Mouse (Mus musculus): ENCODE data around the gene Pelp1. TPM values are rescaled to one million over a fixed set of nuclear protein-coding genes. Genes with fewer than 3 reads are reported as not detected.
"Not testable (repeated sequence)": the region's sequence is repeated elsewhere in the genome, so short reads cannot be mapped to it uniquely, and the experiment has no call there.

The Pelp1 gene
- polyA plus RNA-seq, 1 experiment from 2014 or later = 33.8 TPM

DNA sequence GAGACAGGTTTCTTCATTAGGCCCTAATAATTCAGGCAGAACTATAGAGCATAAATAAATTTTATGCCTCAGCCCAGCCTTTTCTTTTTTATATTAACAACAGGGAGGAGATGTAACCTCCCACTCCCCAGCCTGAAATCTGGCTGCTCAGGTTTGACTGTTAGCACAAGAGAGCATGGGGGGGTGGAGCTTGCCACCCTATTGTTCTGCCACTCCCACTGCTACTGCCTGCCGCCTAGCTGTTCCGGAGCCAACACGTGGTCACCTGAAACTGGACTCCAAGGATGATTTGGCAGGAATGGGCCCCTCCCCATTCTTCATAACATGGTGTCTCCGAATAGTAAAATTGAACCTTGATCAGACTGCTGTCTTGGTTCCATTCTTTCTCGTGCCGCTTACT, 42.1 kb downstream of the Pelp1 start:
- not testable (repeated sequence) for H3K9me3 ChIP-seq; H3K4me1 ChIP-seq; H3K9ac ChIP-seq; H3K27me3 ChIP-seq (replicated peaks); H3K36me3 ChIP-seq (replicated peaks); ATAC-seq (replicated peaks); H3K27ac ChIP-seq; H3K4me2 ChIP-seq; H3K4me3 ChIP-seq
- 84% methylated on average over 6 of the region's 6 CpGs for WGBS

DNA sequence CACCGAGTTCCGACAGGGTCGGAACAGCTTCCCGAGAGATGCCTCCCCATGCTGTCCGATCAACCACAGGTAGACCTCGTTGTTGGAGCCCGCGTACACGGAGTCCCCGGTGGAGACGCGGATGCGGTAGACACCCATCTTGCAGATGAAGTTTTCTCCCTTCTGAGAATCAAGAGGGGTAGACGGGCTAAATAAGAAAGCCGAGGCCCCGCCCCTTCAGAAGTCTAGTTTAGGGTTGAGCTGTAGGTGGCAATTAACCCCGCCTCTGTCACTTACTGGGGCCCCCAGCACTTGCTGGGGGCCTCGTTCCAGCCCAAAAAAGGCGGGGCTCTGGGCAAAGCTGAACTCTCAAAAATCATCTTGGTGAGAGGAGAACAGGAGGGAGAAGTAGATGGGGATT, 58.0 kb downstream of the Pelp1 start, which contains the start of gene Alox15:
Gene Alox15 (minus strand): TSS at position 164 of the 400 bp plus-strand sequence.
- H3K36me3 ChIP-seq (replicated peaks) = no peaks in the 10 kb centered on the region
- H3K9me3 ChIP-seq = no peaks in the 10 kb centered on the region
- no peak within 1 kb of the TSS for H3K9ac ChIP-seq
- under 1% methylated on average over 19 of the region's 19 CpGs for WGBS
- no peak within 1 kb of the TSS for H3K27ac ChIP-seq
- no peak for ATAC-seq (replicated peaks)
- H3K4me2 ChIP-seq = peak within 1 kb of the TSS; percentile 52
- H3K4me1 ChIP-seq = peaks cover 10% of the 10 kb centered on the region
- peaks cover 35% of the 10 kb centered on the region for H3K27me3 ChIP-seq (replicated peaks)
- peak within 1 kb of the TSS; percentile 24 for H3K4me3 ChIP-seq

DNA sequence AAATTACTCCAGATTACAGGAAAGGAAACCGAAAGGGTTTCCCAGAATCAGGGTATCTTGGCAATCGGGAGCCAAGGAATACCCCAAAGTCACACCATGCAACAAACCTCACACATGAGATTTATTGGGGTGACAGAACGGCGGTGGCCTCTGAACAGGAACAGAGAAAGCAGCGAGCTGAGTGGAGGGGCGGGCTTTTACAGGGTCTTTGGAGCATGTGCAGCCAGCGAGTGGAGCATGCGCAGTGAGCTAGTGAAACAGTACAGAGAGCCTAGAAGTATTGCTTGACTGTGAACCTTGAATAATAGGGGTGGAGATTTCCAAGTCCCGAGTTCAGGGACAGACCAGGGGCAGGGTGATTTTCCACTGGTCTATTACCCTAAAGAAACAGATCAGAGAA, 61.2 kb downstream of the Pelp1 start:
- H3K9ac ChIP-seq = no peak overlapping the region
- H3K27me3 ChIP-seq (replicated peaks) = peaks cover 35% of the 10 kb centered on the region
- 86% methylated on average over 9 of the region's 9 CpGs for WGBS
- peaks cover 10% of the 10 kb centered on the region for H3K4me1 ChIP-seq
- ATAC-seq (replicated peaks) = no peak
- no peak overlapping the region for H3K4me2 ChIP-seq
- H3K36me3 ChIP-seq (replicated peaks) = no peaks in the 10 kb centered on the region
- no peak overlapping the region for H3K27ac ChIP-seq
- no peak overlapping the region for H3K4me3 ChIP-seq
- H3K9me3 ChIP-seq = no peaks in the 10 kb centered on the region

DNA sequence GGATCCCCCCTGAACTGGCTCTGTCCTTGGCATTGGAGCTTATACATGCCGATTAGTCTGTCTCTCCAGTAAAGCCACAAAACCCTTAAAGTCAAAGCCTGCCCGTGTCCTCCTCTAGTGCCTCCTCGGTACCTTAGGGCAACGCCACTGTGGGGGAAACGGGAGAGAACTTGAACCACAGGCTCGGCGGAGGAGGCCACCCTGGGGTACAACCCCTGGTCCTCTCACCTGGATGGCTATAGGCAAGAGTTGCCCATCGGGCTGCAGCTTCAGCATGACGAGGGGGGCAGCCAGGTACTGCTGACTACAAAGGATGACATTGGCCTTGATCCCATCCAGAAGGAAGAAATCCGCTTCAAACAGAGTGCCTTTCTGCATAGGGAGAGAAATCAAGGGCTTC, 62.0 kb downstream of the Pelp1 start:
- ATAC-seq (replicated peaks) = no peak
- Histone ChIP-seq H3K27me3 (replicated peaks) (peaks cover 27% of the 10 kb centered on the region), H3K4me2 (no peak overlapping the region), H3K9ac (no peak overlapping the region), H3K4me1 (peaks cover 10% of the 10 kb centered on the region), H3K4me3 (no peak overlapping the region), H3K27ac (no peak overlapping the region), H3K36me3 (replicated peaks) (no peaks in the 10 kb centered on the region), H3K9me3 (no peaks in the 10 kb centered on the region)
- WGBS = 88% methylated on average over 10 of the region's 10 CpGs

DNA sequence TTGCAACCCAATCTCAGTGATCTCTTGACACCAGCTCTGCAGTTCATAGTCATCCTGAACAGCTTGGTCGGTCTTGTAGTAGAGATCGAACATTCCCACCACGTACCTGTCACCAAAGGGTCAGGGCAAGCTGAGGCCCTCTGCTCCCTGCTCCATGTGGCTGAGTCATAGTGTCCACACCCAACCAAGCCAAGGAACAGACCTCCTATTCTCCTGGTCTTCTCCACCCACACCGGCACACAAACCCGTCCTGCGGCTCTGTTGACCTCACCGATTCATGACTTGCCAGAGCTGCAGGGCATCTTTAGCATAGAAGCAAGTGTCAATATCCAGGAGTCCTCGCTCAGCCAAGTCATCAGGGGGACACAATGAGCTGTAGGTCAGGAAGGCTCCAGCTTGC, 64.3 kb downstream of the Pelp1 start:
- H3K27ac ChIP-seq = no peak overlapping the region
- H3K27me3 ChIP-seq (replicated peaks) = peaks cover 8% of the 10 kb centered on the region
- H3K4me2 ChIP-seq = no peak overlapping the region
- WGBS = 93% methylated on average over 8 of the region's 8 CpGs
- H3K36me3 ChIP-seq (replicated peaks) = no peaks in the 10 kb centered on the region
- H3K4me1 ChIP-seq = no peaks in the 10 kb centered on the region
- no peak for ATAC-seq (replicated peaks)
- no peak overlapping the region for H3K4me3 ChIP-seq
- no peaks in the 10 kb centered on the region for H3K9me3 ChIP-seq
- no peak overlapping the region for H3K9ac ChIP-seq

GRCm38 (mm10) chr11:70345061-70345460, 64.8 kb downstream of the Pelp1 start:
- WGBS = 86% methylated on average over 10 of the region's 10 CpGs
- no peak overlapping the region for H3K4me3 ChIP-seq
- H3K4me2 ChIP-seq = no peak overlapping the region
- H3K36me3 ChIP-seq (replicated peaks) = no peaks in the 10 kb centered on the region
- H3K27me3 ChIP-seq (replicated peaks) = peaks cover 3% of the 10 kb centered on the region
- no peaks in the 10 kb centered on the region for H3K9me3 ChIP-seq
- no peak for ATAC-seq (replicated peaks)
- H3K27ac ChIP-seq = no peak overlapping the region
- H3K9ac ChIP-seq = no peak overlapping the region
- H3K4me1 ChIP-seq = no peaks in the 10 kb centered on the region

Small RNA genes within 50 kb of the gene (microRNA-seq; reads per million reads assigned to microRNA genes)
- gene Mir7115 = 0.74 reads per million

Other genes with a start within 250 kb of the Pelp1 start
- 6.4 and 8.6 TPM in 2 replicates for gene Slc16a11, start 197.3 kb downstream of the Pelp1 start, polyA plus RNA-seq (2015; fragmentation: Nextera tagmentation; extraction: Ambion mirVana)
- gene Slc16a13, start 189.0 kb downstream of the Pelp1 start, polyA plus RNA-seq (2015; fragmentation: Nextera tagmentation; extraction: Ambion mirVana) = 14.2 and 15.0 TPM in 2 replicates
- 5.3 and 5.6 TPM in 2 replicates for gene Bcl6b, start 180.2 kb downstream of the Pelp1 start, polyA plus RNA-seq (2015; fragmentation: Nextera tagmentation; extraction: Ambion mirVana)
- gene 0610010K14Rik, start 172.1 kb downstream of the Pelp1 start, polyA plus RNA-seq (2015; fragmentation: Nextera tagmentation; extraction: Ambion mirVana) = 173 TPM in 2 replicates
- 13.0 and 14.1 TPM in 2 replicates for gene Gm21988, start 170.2 kb downstream of the Pelp1 start, polyA plus RNA-seq (2015; fragmentation: Nextera tagmentation; extraction: Ambion mirVana)
- 351 and 366 TPM in 2 replicates for gene Rnasek, start 170.2 kb downstream of the Pelp1 start, polyA plus RNA-seq (2015; fragmentation: Nextera tagmentation; extraction: Ambion mirVana)
- gene Alox12, start 154.7 kb downstream of the Pelp1 start, polyA plus RNA-seq (2015; fragmentation: Nextera tagmentation; extraction: Ambion mirVana) = 0.49 and 0.74 TPM in 2 replicates
- 0.22 TPM in 1 of 2 replicates, not detected in the other for gene Alox12e, start 87.4 kb downstream of the Pelp1 start, polyA plus RNA-seq (2015; fragmentation: Nextera tagmentation; extraction: Ambion mirVana)
- 0.06 TPM in 1 of 2 replicates, not detected in the other for gene Alox15, start 58.0 kb downstream of the Pelp1 start, polyA plus RNA-seq (2015; fragmentation: Nextera tagmentation; extraction: Ambion mirVana)
- 53.6 and 53.8 TPM in 2 replicates for gene Arrb2, start 22.6 kb upstream of the Pelp1 start, polyA plus RNA-seq (2015; fragmentation: Nextera tagmentation; extraction: Ambion mirVana)
- 46.2 and 49.5 TPM in 2 replicates for gene Med11, start 41.9 kb upstream of the Pelp1 start, polyA plus RNA-seq (2015; fragmentation: Nextera tagmentation; extraction: Ambion mirVana)
- gene Zmynd15, start 49.4 kb upstream of the Pelp1 start, polyA plus RNA-seq (2015; fragmentation: Nextera tagmentation; extraction: Ambion mirVana) = 0.61 and 0.62 TPM in 2 replicates
- gene Cxcl16, start 50.0 kb upstream of the Pelp1 start, polyA plus RNA-seq (2015; fragmentation: Nextera tagmentation; extraction: Ambion mirVana) = 2.5 and 2.9 TPM in 2 replicates
- gene Tm4sf5, start 95.2 kb upstream of the Pelp1 start, polyA plus RNA-seq (2015; fragmentation: Nextera tagmentation; extraction: Ambion mirVana) = 3.8 and 4.0 TPM in 2 replicates
- gene Vmo1, start 104.6 kb upstream of the Pelp1 start, polyA plus RNA-seq (2015; fragmentation: Nextera tagmentation; extraction: Ambion mirVana) = 0.46 TPM in 1 of 2 replicates, not detected in the other
- gene Gltpd2, start 109.2 kb upstream of the Pelp1 start, polyA plus RNA-seq (2015; fragmentation: Nextera tagmentation; extraction: Ambion mirVana) = 0.14 and 0.27 TPM in 2 replicates
- gene Psmb6, start 115.3 kb upstream of the Pelp1 start, polyA plus RNA-seq (2015; fragmentation: Nextera tagmentation; extraction: Ambion mirVana) = 777 and 795 TPM in 2 replicates
- not detected in 2 replicates for gene Gm40193, start 122.9 kb upstream of the Pelp1 start, polyA plus RNA-seq (2015; fragmentation: Nextera tagmentation; extraction: Ambion mirVana)
- 13.8 and 14.8 TPM in 2 replicates for gene Pld2, start 130.0 kb upstream of the Pelp1 start, polyA plus RNA-seq (2015; fragmentation: Nextera tagmentation; extraction: Ambion mirVana)
- gene Mink1, start 152.8 kb upstream of the Pelp1 start, polyA plus RNA-seq (2015; fragmentation: Nextera tagmentation; extraction: Ambion mirVana) = 17.9 and 18.7 TPM in 2 replicates
- not detected in 2 replicates for gene 4930544D05Rik, start 205.8 kb upstream of the Pelp1 start, polyA plus RNA-seq (2015; fragmentation: Nextera tagmentation; extraction: Ambion mirVana)
- gene Chrne, start 209.2 kb upstream of the Pelp1 start, polyA plus RNA-seq (2015; fragmentation: Nextera tagmentation; extraction: Ambion mirVana) = not detected in 2 replicates
- gene Gp1ba, start 229.1 kb upstream of the Pelp1 start, polyA plus RNA-seq (2015; fragmentation: Nextera tagmentation; extraction: Ambion mirVana) = 0.11 and 0.14 TPM in 2 replicates
- gene Rnf167, start 237.2 kb upstream of the Pelp1 start, polyA plus RNA-seq (2015; fragmentation: Nextera tagmentation; extraction: Ambion mirVana) = 114 and 122 TPM in 2 replicates
- 180 and 181 TPM in 2 replicates for gene Slc25a11, start 237.4 kb upstream of the Pelp1 start, polyA plus RNA-seq (2015; fragmentation: Nextera tagmentation; extraction: Ambion mirVana)
- gene Pfn1, start 244.6 kb upstream of the Pelp1 start, polyA plus RNA-seq (2015; fragmentation: Nextera tagmentation; extraction: Ambion mirVana) = 659 and 665 TPM in 2 replicates
- 8.0 and 8.3 TPM in 2 replicates for gene Eno3, start 247.2 kb upstream of the Pelp1 start, polyA plus RNA-seq (2015; fragmentation: Nextera tagmentation; extraction: Ambion mirVana)

Data from midbrain, embryonic 15.5 days (tissue).